Mouse (Mus musculus): ENCODE results near the gene Zkscan17.

The Zkscan17 gene

DNA sequence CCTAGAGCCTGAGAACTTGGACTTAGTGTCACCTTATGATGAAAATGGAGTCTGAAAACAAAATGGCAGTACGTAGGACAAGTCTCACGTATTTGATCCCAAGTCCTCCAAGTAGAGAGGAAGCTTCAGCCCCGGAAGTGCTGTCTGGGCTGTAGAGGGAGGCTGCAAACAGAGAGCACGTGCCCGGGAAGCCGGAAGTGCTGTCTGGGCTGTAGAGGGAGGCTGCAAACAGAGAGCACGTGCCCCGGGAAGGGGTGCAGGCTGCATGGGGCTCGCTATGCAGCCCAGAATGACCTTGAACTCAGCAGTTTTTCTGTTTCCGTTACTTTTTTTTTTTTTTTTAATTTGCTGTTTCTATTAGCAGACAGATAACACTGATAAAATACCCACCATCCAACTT is 8.3 kb downstream of the Zkscan17 start:
- in situ Hi-C loops (cut with MboI, MseI), result loop anchor here (10.0 kb wide), 1 partner anchor 867 kb away; no protein-coding TSS in a partner anchor

GRCm38 (mm10) chr11:59517441-59517840 is 9.1 kb downstream of the Zkscan17 start:
- in situ Hi-C loops (cut with MboI, MseI), result loop anchor here (10.0 kb wide), 1 partner anchor 867 kb away; no protein-coding TSS in a partner anchor

- in situ Hi-C loops (cut with MboI, MseI), result loop anchor here (10.0 kb wide), 1 partner anchor 870 kb away; no protein-coding TSS in a partner anchor
Observed at GRCm38 (mm10) chr11:59514789-59515188, 11.8 kb downstream of the Zkscan17 start.

- in situ Hi-C loops (cut with MboI, MseI), result loop anchor here (10.0 kb wide), 1 partner anchor 870 kb away; no protein-coding TSS in a partner anchor
Observed at GRCm38 (mm10) chr11:59514381-59514780, 12.2 kb downstream of the Zkscan17 start.

- in situ Hi-C loops (cut with MboI, MseI), result loop anchor here (10.0 kb wide), 1 partner anchor 871 kb away; no protein-coding TSS in a partner anchor
Observed at GRCm38 (mm10) chr11:59513556-59513955, 13.0 kb downstream of the Zkscan17 start.

GRCm38 (mm10) chr11:59512733-59513132 is 13.8 kb downstream of the Zkscan17 start:
- in situ Hi-C loops (cut with MboI, MseI), result loop anchor here (10.0 kb wide), 1 partner anchor 872 kb away; no protein-coding TSS in a partner anchor

DNA sequence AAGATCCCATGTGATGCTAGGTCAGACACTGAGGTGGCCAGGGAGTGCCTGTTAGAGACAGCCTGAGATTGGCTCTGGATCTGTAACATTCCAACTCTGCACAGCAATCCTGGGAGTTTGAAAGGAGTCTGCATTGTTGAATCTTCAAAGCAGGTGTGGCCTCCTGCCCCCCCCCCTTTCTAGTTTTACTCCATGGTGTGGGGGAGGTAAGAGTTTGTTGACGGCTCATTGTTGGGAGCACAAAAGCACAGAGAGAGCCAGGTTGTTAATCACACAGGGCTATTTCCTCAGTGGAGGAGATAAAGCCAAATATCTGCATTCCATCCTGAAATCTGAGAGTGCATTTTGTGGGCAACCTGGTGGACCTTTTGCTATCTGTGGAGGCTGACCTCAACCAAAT is 15.0 kb downstream of the Zkscan17 start:
- in situ Hi-C loops (cut with MboI, MseI), result loop anchor here (10.0 kb wide), 1 partner anchor 873 kb away; no protein-coding TSS in a partner anchor

DNA sequence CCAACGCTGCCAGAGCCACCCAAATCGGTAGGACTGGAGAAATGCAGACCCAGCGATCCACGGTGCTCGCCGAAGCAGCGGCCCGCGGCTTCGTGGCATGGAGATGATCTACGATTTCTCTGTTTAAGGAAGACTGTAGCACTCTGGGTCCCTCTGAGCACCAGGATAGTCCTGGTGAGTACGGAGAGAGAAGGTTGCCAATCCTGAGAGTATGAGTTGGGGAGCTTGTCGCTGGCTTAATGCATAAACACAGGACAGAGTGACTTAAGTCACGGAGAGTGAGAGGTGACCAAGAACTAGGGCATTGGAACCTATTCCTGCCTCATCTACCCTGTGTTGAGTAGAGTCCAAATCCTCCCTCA is 19.9 kb downstream of the Zkscan17 start:
- in situ Hi-C loops (cut with MboI, MseI), result no loop called here

GRCm38 (mm10) chr11:59505839-59506712 is 20.5 kb downstream of the Zkscan17 start:
- in situ Hi-C loops (cut with MboI, MseI), result no loop called here

- in situ Hi-C loops (cut with MboI, MseI), result no loop called here
Observed at GRCm38 (mm10) chr11:59505351-59505838, 21.2 kb downstream of the Zkscan17 start.

- in situ Hi-C loops (cut with MboI, MseI), result no loop called here
Observed at GRCm38 (mm10) chr11:59501978-59502700, 24.4 kb downstream of the Zkscan17 start.

- in situ Hi-C loops (cut with MboI, MseI), result no loop called here
Observed at GRCm38 (mm10) chr11:59497747-59498146, 28.8 kb downstream of the Zkscan17 start.

DNA sequence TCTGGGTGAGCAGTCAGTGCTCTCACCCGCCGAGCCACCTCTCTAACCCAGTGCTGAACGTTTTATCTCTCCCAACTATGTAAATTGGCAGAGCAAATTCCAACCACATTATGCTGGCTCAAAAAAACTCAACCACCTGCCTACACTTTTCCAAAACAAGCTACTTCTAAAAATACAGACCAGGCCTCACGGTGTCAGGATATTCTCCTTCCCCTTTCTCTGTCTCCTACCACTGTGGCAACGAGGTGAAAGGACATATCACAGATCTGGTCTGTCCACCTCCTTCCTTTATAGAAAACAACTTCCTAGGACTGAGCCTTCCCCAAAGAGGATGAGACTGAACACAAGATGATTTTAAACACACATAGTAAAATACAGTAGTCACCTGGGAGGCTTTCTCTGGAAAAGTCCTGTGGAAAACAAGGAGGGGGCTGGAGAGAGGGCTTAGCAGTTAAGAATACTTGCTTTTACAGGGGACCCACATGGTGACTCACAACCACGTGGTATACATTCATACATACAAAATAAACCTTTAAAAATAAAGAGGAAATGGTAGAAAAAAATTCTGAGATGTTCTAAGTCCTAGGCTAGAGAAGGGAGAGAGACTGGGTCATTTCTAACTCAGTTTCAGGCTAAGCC is 29.8 kb downstream of the Zkscan17 start:
- in situ Hi-C loops (cut with MboI, MseI), result no loop called here

GRCm38 (mm10) chr11:59486222-59486621 is 40.3 kb downstream of the Zkscan17 start:
- in situ Hi-C loops (cut with MboI, MseI), result no loop called here

GRCm38 (mm10) chr11:59485641-59486040 is 40.9 kb downstream of the Zkscan17 start:
- in situ Hi-C loops (cut with MboI, MseI), result no loop called here

DNA sequence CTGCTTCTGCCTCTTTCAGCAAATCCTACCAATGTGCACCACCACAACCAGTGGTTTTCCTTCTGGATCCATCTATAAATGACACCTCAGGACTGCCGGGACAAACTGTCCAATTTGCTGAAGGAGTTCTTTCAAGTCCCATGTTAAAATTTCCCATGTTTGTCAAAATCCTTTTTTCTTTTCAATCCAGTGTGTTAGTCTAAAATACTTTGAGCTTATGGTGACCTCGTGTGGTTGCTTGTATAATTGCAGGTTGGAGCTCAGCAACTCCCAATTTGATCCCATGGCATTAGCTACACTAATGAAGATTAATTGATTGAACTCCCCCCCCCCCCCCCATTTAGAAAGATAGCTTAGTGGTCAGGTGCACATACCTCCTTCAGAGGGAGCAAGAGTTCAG is 43.3 kb downstream of the Zkscan17 start:
- in situ Hi-C loops (cut with MboI, MseI), result loop anchor here (5.0 kb wide), 1 partner anchor 181 kb away; no protein-coding TSS in a partner anchor

DNA sequence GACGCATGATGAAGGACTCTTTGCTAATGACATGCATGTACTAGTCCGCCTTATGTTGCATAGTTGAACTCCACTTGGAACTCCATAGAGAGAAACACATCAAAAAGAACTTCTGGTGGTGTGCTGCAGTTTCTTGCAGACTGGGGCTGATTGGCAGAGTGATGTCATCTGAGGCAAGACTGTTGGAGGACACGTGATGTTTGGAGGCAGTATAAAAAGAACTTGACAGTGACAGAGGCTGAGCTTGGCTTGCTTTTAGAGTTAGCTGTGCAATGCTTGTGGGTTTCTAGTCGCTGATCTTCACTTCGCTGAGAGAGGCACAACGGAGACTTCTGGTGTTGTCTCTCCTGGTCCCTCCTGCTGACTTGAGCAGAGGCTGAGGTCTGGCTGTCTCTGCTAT is 49.3 kb downstream of the Zkscan17 start:
- in situ Hi-C loops (cut with MboI, MseI), result no loop called here

DNA sequence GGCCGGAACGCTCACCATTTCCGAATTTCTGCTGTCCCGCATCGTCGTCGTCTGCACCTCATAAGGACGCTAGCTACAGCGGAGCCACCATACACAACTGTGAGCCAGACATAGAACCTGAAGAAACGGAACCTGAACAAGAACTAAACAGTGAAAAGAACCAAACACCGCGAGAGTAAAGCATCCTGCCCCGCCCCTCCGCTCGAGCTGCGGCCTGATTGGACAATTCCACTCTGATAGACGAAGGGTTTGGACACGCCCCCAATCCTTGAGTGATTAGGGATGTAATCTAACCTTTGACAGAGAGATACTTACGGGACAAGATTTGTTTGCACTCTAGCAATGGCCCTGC is 54.2 kb downstream of the Zkscan17 start, which contains the start of gene Zfp867:
Gene Zfp867 (minus strand): TSS at position 149 of the 352 bp plus-strand sequence.
- in situ Hi-C loops (cut with MboI, MseI), result no loop called here

GRCm38 (mm10) chr11:59471413-59472325 is 54.9 kb downstream of the Zkscan17 start:
- in situ Hi-C loops (cut with MboI, MseI), result no loop called here

GRCm38 (mm10) chr11:59460459-59460858 is 66.1 kb downstream of the Zkscan17 start:
- in situ Hi-C loops (cut with MboI, MseI), result no loop called here

All from T-helper 1 cell (primary cell).